Mouse (Mus musculus) mouse embryonic stem cell (cell line): Measurements from ENCODE around the gene Gm3880.
"Not testable (repeated sequence)": the region's sequence is repeated elsewhere in the genome, so short reads cannot be mapped to it uniquely, and the experiment has no call there.

Source experiments
- in situ Hi-C, 2 experiments: fragments of 300-500 bp; cut with MboI; formaldehyde crosslinking; loops; 1 replicate in 1 of 2; 3 replicates in 1 of 2; pipeline ENCODE4 v1.14.3; 2019 to 2020; ENCODE audit warnings: low sequenced_read_pairs in 2 of 2, low pct_unique_long_range_greater_than_20kb in 1 of 2, mixed read lengths in 1 of 2; ENCODE audit not compliant: unreplicated experiment in 1 of 2

Gene Gm3880

GRCm38 (mm10) chrX:102686872-102687271, at the start of gene Gm3880:
Gene Gm3880, minus strand, starts transcription at chrX:102686972.
- in situ Hi-C loops = not testable (repeated sequence)

DNA sequence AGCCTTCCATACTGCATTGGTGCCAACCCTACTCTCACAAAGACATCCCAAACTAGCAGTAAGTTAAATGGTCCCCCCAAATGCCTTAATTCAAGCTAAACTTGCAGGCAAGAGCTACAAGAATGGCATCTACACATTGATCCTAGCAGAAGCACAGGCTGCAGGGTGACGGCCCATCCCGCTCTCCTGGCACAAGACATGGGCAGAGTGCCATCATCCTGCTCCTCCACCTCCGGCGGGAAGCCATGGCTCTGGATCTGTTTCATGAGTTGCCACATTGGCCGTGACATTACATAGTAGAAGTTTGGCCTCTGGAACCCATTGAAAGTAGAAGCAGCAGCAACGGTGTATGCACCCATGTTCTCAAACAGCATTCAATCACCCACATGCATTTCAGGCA, 37.5 kb upstream of the Gm3880 start:
- in situ Hi-C loops = not testable (repeated sequence)

DNA sequence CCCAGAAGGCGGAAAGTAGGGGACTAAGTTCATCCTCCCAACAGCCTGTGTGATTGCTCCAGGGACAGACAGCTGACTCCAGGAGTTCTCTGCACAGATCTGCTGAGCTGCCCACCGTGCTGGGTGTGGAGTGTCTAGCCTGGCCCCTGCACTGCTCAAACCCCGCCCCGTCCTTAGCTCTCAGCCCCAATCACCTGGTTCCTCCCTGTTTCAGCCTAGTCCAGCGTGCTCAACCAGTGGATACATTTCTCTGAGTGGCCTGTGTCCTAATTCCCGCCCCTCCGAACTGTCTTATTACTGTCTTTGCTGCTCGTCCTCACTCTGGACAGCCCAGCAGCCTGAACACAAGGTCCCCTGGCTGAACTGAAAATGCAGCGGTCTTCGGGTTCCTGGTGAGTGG, 20.8 kb upstream of the Gm3880 start, which contains the start of the genes Gm9112 and Dmrtc1b:
TSS of gene Gm9112 (minus strand) at position 101 of the 400 bp plus-strand sequence.
TSS of gene Dmrtc1b (plus strand) at position 331 of the 400 bp plus-strand sequence.
- in situ Hi-C loops = not testable (repeated sequence)

- in situ Hi-C loops = not testable (repeated sequence)
Observed at GRCm38 (mm10) chrX:102700636-102701035, 13.9 kb upstream of the Gm3880 start.

GRCm38 (mm10) chrX:102689252-102689651, 2.5 kb upstream of the Gm3880 start:
- in situ Hi-C loops = not testable (repeated sequence)

GRCm38 (mm10) chrX:102684706-102685105, 2.1 kb downstream of the Gm3880 start:
- in situ Hi-C loops = not testable (repeated sequence)

DNA sequence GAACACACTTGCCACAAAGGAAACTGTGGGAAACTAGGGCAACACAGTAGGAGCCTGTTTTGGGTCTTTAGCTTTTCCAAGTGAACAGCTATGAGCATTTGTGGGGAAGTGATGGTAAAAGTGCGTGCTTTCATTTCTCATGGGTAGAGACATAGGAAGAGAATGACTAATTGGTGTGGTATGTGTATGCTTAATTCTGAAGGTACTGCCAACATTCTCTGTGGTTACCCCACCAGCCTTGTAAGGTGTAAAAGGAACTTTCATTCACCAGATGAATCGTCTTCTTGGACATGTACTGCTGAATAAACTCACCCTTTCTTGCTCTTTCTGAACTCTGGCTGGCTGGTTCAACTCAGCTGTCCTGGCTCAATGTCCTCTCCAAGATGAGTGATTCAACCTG, 20.1 kb downstream of the Gm3880 start:
- in situ Hi-C loops = no loop called here

GRCm38 (mm10) chrX:102660712-102661111, 26.1 kb downstream of the Gm3880 start:
- in situ Hi-C loops = no loop called here

DNA sequence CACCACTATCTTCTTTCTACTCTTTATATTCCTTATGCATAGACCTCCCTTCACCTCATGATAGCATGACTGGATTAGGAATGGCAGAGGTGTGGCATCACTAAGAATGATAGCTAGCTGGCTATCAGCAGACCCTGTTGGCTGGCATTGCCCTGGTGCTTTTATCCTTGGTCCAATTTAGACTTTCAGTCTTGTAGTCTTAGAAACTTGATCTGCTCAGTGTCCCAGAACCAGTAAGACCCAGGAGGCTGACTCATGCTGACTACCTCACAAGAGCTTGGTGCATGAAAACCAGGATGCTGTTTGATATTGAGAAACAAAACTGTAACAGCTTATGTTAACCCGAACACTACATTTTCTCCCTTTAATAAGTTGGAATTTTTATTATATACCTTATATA, 41.1 kb downstream of the Gm3880 start:
- in situ Hi-C loops = no loop called here

DNA sequence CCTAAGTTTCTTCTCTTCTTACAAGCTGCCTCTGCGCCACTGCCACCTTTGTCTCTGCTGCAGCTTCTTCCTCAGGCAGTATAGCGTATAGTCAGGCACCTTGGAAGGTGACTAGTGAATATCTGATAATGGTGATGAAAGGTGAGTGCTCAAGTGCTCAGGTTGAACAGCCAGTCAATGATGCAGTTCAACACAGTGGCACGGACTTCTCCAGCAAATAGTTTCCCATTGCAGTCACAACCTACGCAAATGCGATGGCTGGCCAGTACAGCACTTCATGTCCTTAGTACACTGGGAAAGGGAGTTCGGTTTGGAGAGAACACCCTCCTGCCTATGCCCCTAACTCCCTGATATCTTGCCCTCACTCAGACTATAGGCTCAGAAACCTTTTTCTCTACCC, 41.6 kb downstream of the Gm3880 start:
- in situ Hi-C loops = no loop called here

GRCm38 (mm10) chrX:102644573-102644951, 42.2 kb downstream of the Gm3880 start:
- in situ Hi-C loops = no loop called here

DNA sequence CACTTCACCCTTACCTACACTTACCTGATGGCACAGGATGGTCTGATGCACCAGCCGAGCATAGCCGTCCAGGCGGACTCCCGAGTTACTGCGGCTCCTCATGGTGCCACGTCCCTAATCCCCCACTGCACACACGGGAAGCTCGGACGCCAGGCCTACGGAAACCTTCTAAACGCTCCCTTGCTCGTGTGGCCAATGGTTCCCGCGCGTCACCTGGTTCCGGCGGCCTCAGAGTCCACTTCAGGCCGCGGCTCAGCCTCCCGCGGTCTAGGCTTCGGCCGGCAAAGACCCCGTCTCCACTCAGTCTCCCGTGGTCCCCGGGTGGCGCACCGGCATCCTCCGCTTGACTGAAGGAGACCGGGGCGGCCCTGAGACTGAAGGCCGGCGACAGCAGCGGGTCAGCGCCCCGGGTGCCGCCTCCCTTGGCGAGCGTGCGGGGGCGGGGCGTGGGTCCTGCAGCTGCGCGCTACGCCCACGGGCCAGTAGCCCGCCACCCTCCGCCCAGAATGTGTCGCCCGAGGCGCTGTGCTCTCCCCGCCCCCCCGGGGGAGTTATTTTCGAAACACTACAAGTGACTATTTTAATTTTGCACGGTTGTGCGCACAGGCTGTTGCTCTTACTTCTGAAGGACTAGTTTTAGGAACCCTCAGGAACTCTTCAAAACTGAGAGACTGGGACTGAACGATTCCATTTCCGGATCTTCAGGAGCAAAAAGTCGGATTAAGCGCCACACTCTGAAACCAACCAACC, 42.8 kb downstream of the Gm3880 start, which contains the start of gene Phka1:
TSS of gene Phka1 (minus strand) at position 424 of the 750 bp plus-strand sequence.
- in situ Hi-C loops = no loop called here
